ENCODE assay signal across 8 mouse cellular contexts in the genomic region with DNA sequence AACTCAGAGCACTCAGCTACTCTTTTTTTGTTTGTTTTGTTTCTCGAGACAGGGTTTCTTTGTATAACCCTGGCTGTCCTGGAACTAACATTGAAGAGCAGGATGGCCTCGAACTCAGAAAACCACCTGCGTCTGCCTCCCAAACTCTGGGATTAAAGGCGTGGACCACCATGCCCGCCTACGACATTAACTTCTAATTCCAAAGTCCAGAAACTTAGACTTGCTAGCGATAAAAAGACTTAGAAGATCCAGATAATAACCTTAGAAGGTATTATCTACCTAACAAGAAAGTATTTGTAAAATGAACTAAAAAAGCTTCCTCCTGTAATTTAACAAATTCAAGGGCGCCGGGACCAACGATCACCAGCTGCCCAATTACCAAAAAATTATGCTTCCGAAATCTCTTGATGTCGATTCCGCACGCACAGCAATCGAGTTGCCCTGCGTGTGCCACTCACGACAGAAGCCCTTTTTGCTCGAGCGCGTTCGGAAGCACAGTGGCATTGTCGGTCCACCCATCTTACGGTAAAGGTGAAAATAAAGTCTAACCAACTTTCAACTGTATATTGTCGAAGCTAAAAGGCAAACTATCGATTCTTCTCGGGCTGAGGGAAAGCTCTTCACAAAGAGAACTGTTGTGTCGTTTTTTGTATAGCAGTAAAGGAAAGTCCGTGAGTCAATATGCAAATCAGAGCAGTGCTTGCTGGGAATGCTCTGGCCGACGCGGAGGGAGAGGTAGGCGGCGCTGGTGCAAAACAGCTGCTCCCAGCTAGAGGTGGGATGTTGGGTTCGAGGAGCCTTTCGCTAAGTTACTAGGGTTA. TPM values are rescaled to one million over a fixed set of nuclear protein-coding genes. Genes with fewer than 3 reads are reported as not detected.
DNase-seq lines count a peak whose midpoint lies in the region; ATAC-seq lines count a peak whose summit lies in the region.

No protein-coding gene starts in this region.

- ATAC-seq in hindbrain, embryonic 15.5 days (ENCODE audit: low FRiP score, low read depth): peak; percentile 70

- H3K9ac ChIP-seq in hindbrain, embryonic 15.5 days: peak overlapping the region; percentile 54

- H3K4me3 ChIP-seq in hindbrain, embryonic 15.5 days: peak overlapping the region; percentile 35

- peak; percentile 97 for DNase-seq in R1 (ENCODE audit: low read depth, low spot score)
- DNase-seq in cerebellum, postnatal 25 days: peak; percentile 83 to 88
- peak; percentile 68 to 76 for DNase-seq in frontal cortex, postnatal 25 days (ENCODE audit: low spot score in 2 of 2)
- peak; percentile 84 for DNase-seq in left cerebral cortex, adult 11 months (ENCODE audit: low spot score)
- DNase-seq in lung, postnatal 4 days: peak; percentile 87 to 89
- peak; percentile 93 for DNase-seq in retina, postnatal 7 days (ENCODE audit: low read depth, low spot score)
- DNase-seq in urinary bladder, adult 2 months (ENCODE audit: low spot score): peak; percentile 71

- no peaks in the 10 kb centered on the region for H3K9me3 ChIP-seq in hindbrain, embryonic 15.5 days

- peak overlapping the region; percentile 97 for H3K27ac ChIP-seq in hindbrain, embryonic 15.5 days (replicated peaks)

- no peaks in the 10 kb centered on the region for H3K36me3 ChIP-seq in hindbrain, embryonic 15.5 days

- WGBS in hindbrain, embryonic 15.5 days: under 1% methylated on average over 35 of the region's 35 CpGs

- H3K27me3 ChIP-seq in hindbrain, embryonic 15.5 days: no peaks in the 10 kb centered on the region

- H3K4me2 ChIP-seq in hindbrain, embryonic 15.5 days: peak overlapping the region; percentile 59

- H3K4me1 ChIP-seq in hindbrain, embryonic 15.5 days (replicated peaks): peaks cover 17% of the 10 kb centered on the region

RNA-seq across cellular contexts. Expression of a gene that starts 4.2 kb away (rescaled TPM):
- 41.8 and 42.3 TPM in 2 replicates for polyA plus RNA-seq in hindbrain, embryonic 15.5 days (2015; fragmentation: Nextera tagmentation; extraction: Ambion mirVana)
- polyA plus RNA-seq in urinary bladder, adult 2 months (2012; rRNA removed): 19.4 and 23.4 TPM in 2 replicates

RNA-seq across cellular contexts. Expression of a gene that starts 8.5 kb away (rescaled TPM):
- polyA plus RNA-seq in hindbrain, embryonic 15.5 days (2015; fragmentation: Nextera tagmentation; extraction: Ambion mirVana): 38.8 and 44.0 TPM in 2 replicates
- 9.7 and 12.1 TPM in 2 replicates for polyA plus RNA-seq in urinary bladder, adult 2 months (2012; rRNA removed)

RNA-seq across cellular contexts. Expression of a gene that starts 33.2 kb away (rescaled TPM):
- 3.1 and 3.4 TPM in 2 replicates for polyA plus RNA-seq in hindbrain, embryonic 15.5 days (2015; fragmentation: Nextera tagmentation; extraction: Ambion mirVana)
- 2.3 and 3.6 TPM in 2 replicates for polyA plus RNA-seq in urinary bladder, adult 2 months (2012; rRNA removed)

RNA-seq across cellular contexts. Expression of a gene that starts 57.8 kb away (rescaled TPM):
- 102 and 105 TPM in 2 replicates for polyA plus RNA-seq in hindbrain, embryonic 15.5 days (2015; fragmentation: Nextera tagmentation; extraction: Ambion mirVana)
- 22.1 and 22.2 TPM in 2 replicates for polyA plus RNA-seq in urinary bladder, adult 2 months (2012; rRNA removed)

RNA-seq across cellular contexts. Expression of a gene that starts 59.4 kb away (rescaled TPM):
- 71.9 and 80.2 TPM in 2 replicates for polyA plus RNA-seq in hindbrain, embryonic 15.5 days (2015; fragmentation: Nextera tagmentation; extraction: Ambion mirVana)
- polyA plus RNA-seq in urinary bladder, adult 2 months (2012; rRNA removed): 12.3 and 22.9 TPM in 2 replicates

Comparison
In these comparisons a context has a peak if more than half of its experiments do, and no peak if none do; other contexts are left out.
1. Peak in every context shown above with its lines: DNase-seq, ATAC-seq, H3K4me3 ChIP-seq and H3K27ac ChIP-seq.